Mouse (Mus musculus) CH12.LX (cell line): Measurements from ENCODE around the gene Adsl. TPM values are rescaled to one million over a fixed set of nuclear protein-coding genes. Genes with fewer than 3 reads are reported as not detected.

ENCODE experiments used
- DNase-seq: peaks from one replicate; pipeline ENCODE4 v3.0.0-alpha.2; 2013; ENCODE audit errors: extremely low read depth
- H3K27ac ChIP-seq: 2 replicates; pipeline ENCODE4 v1.5.1; 2012; ENCODE audit warnings: low read depth, mild to moderate bottlenecking, control low read depth, moderate library complexity; ENCODE audit not compliant: insufficient read depth
- H3K27me3 ChIP-seq: replicated peaks from 2 replicates; pipeline ENCODE3; 2012; ENCODE audit warnings: inconsistent platforms
- H3K36me3 ChIP-seq, 2 experiments: replicated peaks in 1 of 2; 2 replicates each; pipeline versions ENCODE3 to v1.6.1; 2012; ENCODE audit warnings: inconsistent platforms in 1 of 2, low read length in 1 of 2, mild to moderate bottlenecking in 1 of 2, mixed read lengths in 1 of 2, moderate library complexity in 1 of 2; ENCODE audit not compliant: control insufficient read depth in 1 of 2, insufficient read depth in 1 of 2
- H3K4me1 ChIP-seq, 2 experiments: 2 replicates each; pipeline ENCODE4 v1.6.1; 2012; ENCODE audit warnings: inconsistent platforms in 1 of 2, moderate library complexity in 1 of 2; ENCODE audit not compliant: insufficient read depth in 2 of 2, control insufficient read depth in 1 of 2
- H3K4me2 ChIP-seq: 2 replicates; pipeline ENCODE4 v1.6.1; 2012; ENCODE audit warnings: low read depth, mild to moderate bottlenecking, control low read depth; ENCODE audit not compliant: poor library complexity, insufficient read depth, severe bottlenecking
- H3K4me3 ChIP-seq, 3 experiments: fragments of 150-350 bp in 1 of 3; sonication (generic) in 1 of 3; replicated peaks in 1 of 3; 2 replicates each; pipeline versions ENCODE3 to v1.5.1; 2011 to 2012; ENCODE audit warnings: low read depth in 2 of 3, low read length in 2 of 3, mild to moderate bottlenecking in 2 of 3, moderate library complexity in 2 of 3, control low read depth in 1 of 3, improper control_type of control experiment in 1 of 3, inconsistent platforms in 1 of 3, mixed read lengths in 1 of 3; ENCODE audit not compliant: poor library complexity in 1 of 3
- H3K79me2 ChIP-seq: replicated peaks from 2 replicates; pipeline ENCODE4 v1.6.1; 2012; ENCODE audit warnings: mild to moderate bottlenecking, moderate library complexity; ENCODE audit not compliant: control insufficient read depth, poor library complexity, insufficient read depth, severe bottlenecking; ENCODE audit errors: extremely low read depth
- H3K9ac ChIP-seq: 2 replicates; pipeline ENCODE4 v1.6.1; 2012; ENCODE audit warnings: low read depth, mild to moderate bottlenecking, control low read depth, moderate library complexity; ENCODE audit not compliant: insufficient read depth
- H3K9me3 ChIP-seq: replicated peaks from 2 replicates; pipeline ENCODE3; 2012; ENCODE audit warnings: low read length, inconsistent platforms, mixed read lengths
- BHLHE40 ChIP-seq: IDR thresholded peaks from 2 replicates; pipeline ENCODE4 v1.6.1; 2011; ENCODE audit warnings: mild to moderate bottlenecking, low read depth, low read length, improper control_type of control experiment
- CHD1 ChIP-seq: IDR thresholded peaks from 2 replicates; pipeline ENCODE4 v1.6.1; 2012; ENCODE audit warnings: low read depth, low read length, improper control_type of control experiment, inconsistent platforms
- CHD2 ChIP-seq: IDR thresholded peaks from 2 replicates; pipeline ENCODE4 v1.6.1; 2011; ENCODE audit warnings: low read length, improper control_type of control experiment
- E2F4 ChIP-seq: IDR thresholded peaks from 2 replicates; pipeline ENCODE4 v1.6.1; 2011; ENCODE audit warnings: low read depth, low read length, improper control_type of control experiment; ENCODE audit not compliant: insufficient replicate concordance
- ELF1 ChIP-seq: IDR thresholded peaks from 2 replicates; pipeline ENCODE4 v1.6.1; 2014; ENCODE audit warnings: low read depth, mild to moderate bottlenecking, inconsistent platforms, low read length, improper control_type of control experiment
- EP300 ChIP-seq: IDR thresholded peaks from 2 replicates; pipeline ENCODE4 v1.6.1; 2011; ENCODE audit warnings: low read length, improper control_type of control experiment
- ETS1 ChIP-seq: conservative IDR thresholded peaks from 2 replicates; pipeline ENCODE4 v1.6.1; 2012; ENCODE audit warnings: low read depth, mild to moderate bottlenecking, inconsistent platforms, low read length, improper control_type of control experiment, moderate library complexity
- GABPA ChIP-seq: IDR thresholded peaks from 2 replicates; pipeline ENCODE4 v1.6.1; 2012; ENCODE audit warnings: low read depth, low read length, improper control_type of control experiment, inconsistent platforms; ENCODE audit not compliant: insufficient replicate concordance
- HCFC1 ChIP-seq: IDR thresholded peaks from 2 replicates; pipeline ENCODE4 v1.6.1; 2012; ENCODE audit warnings: low read depth, mild to moderate bottlenecking, inconsistent platforms, low read length, improper control_type of control experiment
- IRF4 ChIP-seq: IDR thresholded peaks from 2 replicates; pipeline ENCODE4 v1.6.1; 2014; ENCODE audit warnings: low read depth, mild to moderate bottlenecking, inconsistent platforms, low read length, improper control_type of control experiment
- JUN ChIP-seq: IDR thresholded peaks from 2 replicates; pipeline ENCODE4 v1.6.1; 2011; ENCODE audit warnings: low read depth, mild to moderate bottlenecking, low read length, improper control_type of control experiment, moderate library complexity; ENCODE audit not compliant: insufficient read depth
- JUND ChIP-seq: conservative IDR thresholded peaks from 2 replicates; pipeline ENCODE4 v1.6.1; 2011; ENCODE audit warnings: low read depth, low read length, improper control_type of control experiment
- KAT2A ChIP-seq: IDR thresholded peaks from 2 replicates; pipeline ENCODE4 v1.6.1; 2012; ENCODE audit warnings: low read length, improper control_type of control experiment, inconsistent platforms; ENCODE audit not compliant: insufficient replicate concordance
- MAFK ChIP-seq: IDR thresholded peaks from 2 replicates; pipeline ENCODE4 v1.6.1; 2011; ENCODE audit warnings: low read length, improper control_type of control experiment; ENCODE audit not compliant: insufficient replicate concordance
- MAX ChIP-seq: IDR thresholded peaks from 2 replicates; pipeline ENCODE4 v1.6.1; 2011; ENCODE audit warnings: low read length, improper control_type of control experiment
- MAZ ChIP-seq: IDR thresholded peaks from 2 replicates; pipeline ENCODE4 v1.6.1; 2012; ENCODE audit warnings: low read depth, mild to moderate bottlenecking, inconsistent platforms, low read length, improper control_type of control experiment, moderate library complexity
- MEF2A ChIP-seq: IDR thresholded peaks from 2 replicates; pipeline ENCODE4 v1.6.1; 2014; ENCODE audit warnings: low read depth, mild to moderate bottlenecking, inconsistent platforms, low read length, improper control_type of control experiment, borderline replicate concordance
- MXI1 ChIP-seq: IDR thresholded peaks from 2 replicates; pipeline ENCODE4 v1.6.1; 2011; ENCODE audit warnings: mild to moderate bottlenecking, low read depth, low read length, improper control_type of control experiment
- MYC ChIP-seq: IDR thresholded peaks from 2 replicates; pipeline ENCODE4 v1.6.1; 2011; ENCODE audit warnings: low read depth, mild to moderate bottlenecking, improper control_type of control experiment, low read length
- NELFE ChIP-seq: IDR thresholded peaks from 2 replicates; pipeline ENCODE4 v1.6.1; 2011; ENCODE audit warnings: low read depth, low read length, improper control_type of control experiment
- NRF1 ChIP-seq: IDR thresholded peaks from 2 replicates; pipeline ENCODE4 v1.6.1; 2014; ENCODE audit warnings: low read depth, mild to moderate bottlenecking, inconsistent platforms, low read length, improper control_type of control experiment, moderate library complexity
- PAX5 ChIP-seq: IDR thresholded peaks from 2 replicates; pipeline ENCODE4 v1.6.1; 2012; ENCODE audit warnings: low read length, inconsistent platforms, mixed read lengths
- POLR2A ChIP-seq: IDR thresholded peaks from 2 replicates; pipeline ENCODE4 v1.6.1; 2011; ENCODE audit warnings: low read depth, mild to moderate bottlenecking, improper control_type of control experiment, low read length
- POLR2AphosphoS2 ChIP-seq: IDR thresholded peaks from 2 replicates; pipeline ENCODE4 v1.6.1; 2011; ENCODE audit warnings: low read depth, low read length, improper control_type of control experiment
- RAD21 ChIP-seq: IDR thresholded peaks from 2 replicates; pipeline ENCODE4 v1.6.1; 2011; ENCODE audit warnings: low read depth, mild to moderate bottlenecking, low read length, improper control_type of control experiment, moderate library complexity
- RCOR1 ChIP-seq: conservative IDR thresholded peaks from 2 replicates; pipeline ENCODE4 v1.6.1; 2012; ENCODE audit warnings: low read depth, mild to moderate bottlenecking, inconsistent platforms, low read length, improper control_type of control experiment
- SIN3A ChIP-seq: IDR thresholded peaks from 2 replicates; pipeline ENCODE4 v1.6.1; 2012; ENCODE audit warnings: low read length, improper control_type of control experiment, inconsistent platforms
- SMC3 ChIP-seq: IDR thresholded peaks from 2 replicates; pipeline ENCODE4 v1.6.1; 2011; ENCODE audit warnings: low read depth, low read length, improper control_type of control experiment
- TBP ChIP-seq: conservative IDR thresholded peaks from 2 replicates; pipeline ENCODE4 v1.6.1; 2011; ENCODE audit warnings: low read depth, low read length, improper control_type of control experiment
- TCF12 ChIP-seq: IDR thresholded peaks from 2 replicates; pipeline ENCODE4 v1.6.1; 2014; ENCODE audit warnings: low read depth, mild to moderate bottlenecking, inconsistent platforms, low read length, improper control_type of control experiment
- UBTF ChIP-seq: IDR thresholded peaks from 2 replicates; pipeline ENCODE4 v1.6.1; 2012; ENCODE audit warnings: low read depth, mild to moderate bottlenecking, inconsistent platforms, low read length, improper control_type of control experiment, moderate library complexity
- USF1 ChIP-seq: IDR thresholded peaks from 2 replicates; pipeline ENCODE4 v1.6.1; 2014; ENCODE audit warnings: low read depth, mild to moderate bottlenecking, inconsistent platforms, low read length, improper control_type of control experiment
- USF2 ChIP-seq: conservative IDR thresholded peaks from 2 replicates; pipeline ENCODE4 v1.6.1; 2011; ENCODE audit warnings: low read depth, low read length, improper control_type of control experiment
- ZC3H11A ChIP-seq: IDR thresholded peaks from 2 replicates; pipeline ENCODE4 v1.6.1; 2012; ENCODE audit warnings: low read depth, mild to moderate bottlenecking, inconsistent platforms, low read length, improper control_type of control experiment
- ZKSCAN1 ChIP-seq: IDR thresholded peaks from 2 replicates; pipeline ENCODE4 v1.6.1; 2012; ENCODE audit warnings: low read depth, inconsistent platforms, low read length, improper control_type of control experiment, borderline replicate concordance
- ZMIZ1 ChIP-seq: IDR thresholded peaks from 2 replicates; pipeline ENCODE4 v1.6.1; 2012; ENCODE audit warnings: low read depth, mild to moderate bottlenecking, inconsistent platforms, low read length, improper control_type of control experiment
- dilution Hi-C: fragments of 300-500 bp; cut with MboI; formaldehyde crosslinking; loops from 2 replicates; pipeline ENCODE4 v1.14.3; 2020; ENCODE audit warnings: low sequenced_read_pairs; ENCODE audit not compliant: extremely low pct_unique_long_range_greater_than_20kb, extremely low pct_ligation_motif_present
- in situ Hi-C: fragments of 300-500 bp; cut with MboI; formaldehyde crosslinking; loops from 3 replicates; pipeline ENCODE4 v1.14.3; 2019; ENCODE audit warnings: low sequenced_read_pairs, low pct_ligation_motif_present, low pct_unique_long_range_greater_than_20kb, mixed read lengths
- polyA plus RNA-seq: library from polyadenylated mRNA; unstranded; fragments of >175 nt; gene quantifications from 2 replicates; pipeline ENCODE4 v1.2.1, GENCODE M21; 2012; ENCODE audit warnings: low read depth; ENCODE audit not compliant: insufficient read length
- total RNA-seq, 2 experiments: library from RNA; depleted of rRNA; stranded (reverse); fragments of 300-350 nt in 1 of 2; fragments of >200 nt in 1 of 2; gene quantifications; 2 replicates each; pipeline ENCODE4 v1.2.3; 2012 to 2014

Gene Adsl
- total RNA-seq (2012; rRNA removed) (226 and 274 TPM in 2 replicates), total RNA-seq (2014; rRNA removed) (341 and 356 TPM in 2 replicates), polyA plus RNA-seq (276 and 286 TPM in 2 replicates)

DNA sequence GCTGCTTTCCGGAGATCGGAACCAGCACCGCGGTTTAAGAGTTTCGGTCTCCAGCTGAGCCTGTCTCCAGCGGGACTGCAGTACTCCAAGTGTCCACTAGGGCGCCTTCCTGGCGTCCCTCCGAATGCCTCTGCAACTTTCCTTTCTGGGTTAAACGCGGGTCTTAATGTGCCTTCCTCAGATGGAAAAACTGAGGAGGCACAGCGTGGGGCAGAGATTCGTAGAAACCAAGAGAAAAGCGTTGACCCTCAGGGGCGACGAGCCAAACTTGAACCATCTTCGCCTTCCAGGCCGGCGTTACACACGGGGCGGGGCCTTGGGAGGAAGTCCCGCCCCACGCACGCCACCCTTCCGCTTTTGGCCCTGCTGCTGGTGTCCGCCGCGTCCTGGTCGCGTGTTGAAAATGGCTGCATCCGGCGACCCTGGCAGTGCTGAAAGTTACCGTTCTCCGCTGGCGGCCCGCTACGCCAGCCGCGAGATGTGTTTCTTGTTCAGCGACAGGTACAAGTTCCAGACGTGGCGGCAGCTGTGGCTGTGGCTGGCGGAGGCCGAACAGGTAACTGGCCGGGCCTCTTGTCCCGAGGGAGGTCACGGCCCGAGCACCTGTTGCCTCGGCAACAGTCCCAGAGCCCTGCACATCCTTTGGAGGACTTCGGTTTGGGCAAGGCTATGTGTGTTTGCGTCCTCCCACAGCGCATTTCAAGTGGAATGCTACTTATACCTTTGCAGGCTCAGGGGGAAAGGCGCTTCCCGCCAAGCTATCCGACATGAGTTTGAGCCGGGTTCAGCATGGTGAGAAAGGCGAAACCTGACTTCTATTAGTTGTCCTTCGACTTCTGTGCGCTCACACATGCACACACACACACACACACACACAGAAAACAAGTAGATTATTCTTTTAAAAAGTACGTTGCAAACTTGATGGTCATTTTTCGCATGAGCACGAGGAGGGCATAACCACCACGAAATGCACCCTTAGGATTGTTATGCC, at the start of gene Adsl:
Gene Adsl (plus strand): TSS at position 346 of the 991 bp plus-strand sequence.
- in situ Hi-C loops (loop anchor here (10.0 kb wide), 1 partner anchor 244 kb away; no protein-coding TSS in a partner anchor), dilution Hi-C loops (no loop called here)
- Histone ChIP-seq H3K9ac (peak within 1 kb of the TSS; percentile 58), H3K27me3 (no peaks in the 10 kb centered on the region), H3K4me2 (peak within 1 kb of the TSS; percentile 88), H3K27ac (peak within 1 kb of the TSS; percentile 91), H3K79me2 (peaks cover 29% of the 10 kb centered on the region), H3K36me3 (peaks cover 12 to 32% of the 10 kb centered on the region in 2 experiments), H3K4me3 (peak within 1 kb of the TSS; percentile 84 to 99 (median 92)), H3K9me3 (no peaks in the 10 kb centered on the region), H3K4me1 (peaks cover 11 to 31% of the 10 kb centered on the region in 2 experiments)
- DNase-seq: peak; percentile 89
- TF ChIP-seq SMC3: peak; percentile 22; the same call in 1 of the 2 replicates
- TF ChIP-seq JUND: 0 out of 2 replicates have a peak, but pooled peaks have one; percentile 23
- no peak; the same call in 1 of the 2 replicates for TF ChIP-seq SIN3A
- no peak for TF ChIP-seq ZKSCAN1
- TF ChIP-seq ELF1: peak; percentile 46; the same call in 1 of the 2 replicates
- TF ChIP-seq ETS1: no peak
- TF ChIP-seq MAZ: no peak
- TF ChIP-seq UBTF: no peak
- TF ChIP-seq RCOR1: no peak
- peak; percentile 86 for TF ChIP-seq BHLHE40
- TF ChIP-seq PAX5: no peak
- no peak for TF ChIP-seq KAT2A
- TF ChIP-seq TCF12: no peak; the same call in none of the 2 replicates
- TF ChIP-seq POLR2A: peak; percentile 86
- peak; percentile 74 for TF ChIP-seq HCFC1
- TF ChIP-seq RAD21: no peak
- peak; percentile 32; the same call in 1 of the 2 replicates for TF ChIP-seq NRF1
- TF ChIP-seq GABPA: no peak
- TF ChIP-seq IRF4: peak; percentile 55; the same call in 1 of the 2 replicates
- peak; percentile 55 for TF ChIP-seq MEF2A
- TF ChIP-seq E2F4: no peak
- TF ChIP-seq ZMIZ1: peak; percentile 45; the same call in 1 of the 2 replicates
- TF ChIP-seq CHD1: no peak
- peak; percentile 64; the same call in 1 of the 2 replicates for TF ChIP-seq POLR2AphosphoS2
- TF ChIP-seq MAX: peak; percentile 55; the same call in 1 of the 2 replicates
- no peak for TF ChIP-seq ZC3H11A
- no peak for TF ChIP-seq EP300
- no peak for TF ChIP-seq MAFK
- no peak; the same call in 1 of the 2 replicates for TF ChIP-seq JUN
- no peak; the same call in 1 of the 2 replicates for TF ChIP-seq MXI1
- no peak for TF ChIP-seq TBP
- TF ChIP-seq USF2: no peak
- TF ChIP-seq MYC: no peak; the same call in 1 of the 2 replicates
- TF ChIP-seq CHD2: no peak
- no peak for TF ChIP-seq USF1
- peak; percentile 76; the same call in 1 of the 2 replicates for TF ChIP-seq NELFE
